Mouse (Mus musculus) liver, postnatal 0 days (tissue): ENCODE results near the gene Tcf7.

Experiments
- CTCF ChIP-seq: sonication (generic); IDR thresholded peaks from 2 replicates; pipeline ENCODE4 v1.5.1; 2016; ENCODE audit warnings: antibody characterized with exemption, low read depth
- EP300 ChIP-seq: IDR thresholded peaks from 2 replicates; pipeline ENCODE4 v1.6.1; 2016; ENCODE audit warnings: antibody characterized with exemption, low read depth, mild to moderate bottlenecking

DNA sequence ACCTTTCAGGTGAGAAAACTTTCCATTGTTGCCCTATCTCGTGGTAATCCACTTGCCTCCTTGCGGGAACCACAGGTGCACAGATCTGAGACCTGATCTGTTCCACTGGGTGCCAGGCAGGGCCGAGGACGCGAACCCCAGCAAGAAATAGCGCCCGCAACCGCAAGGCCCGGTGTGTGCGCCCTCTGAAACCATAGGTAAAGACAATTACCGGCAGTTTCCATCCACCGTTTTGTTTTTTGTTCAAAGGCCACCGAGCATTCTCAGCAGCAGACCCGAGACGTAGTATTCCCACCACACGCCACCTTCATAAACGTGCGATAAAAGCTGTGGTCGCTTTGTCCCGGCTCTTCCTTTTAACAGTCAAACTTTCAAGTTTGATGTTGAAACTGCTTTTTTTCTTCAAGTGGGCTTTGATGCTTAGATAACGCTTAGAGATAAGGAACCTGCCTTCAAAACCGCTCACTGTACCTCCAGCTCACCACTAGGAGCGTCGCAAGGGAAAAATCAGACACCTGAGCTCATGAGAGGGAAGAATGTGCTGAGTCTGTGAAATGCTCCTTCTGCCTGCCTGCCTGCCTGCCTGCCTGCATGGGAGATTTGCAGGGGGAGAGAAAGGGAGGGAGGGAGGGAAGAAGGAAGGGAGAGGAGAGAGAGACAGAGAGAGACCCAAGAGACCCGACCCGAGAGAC lies 31.4 kb upstream of the Tcf7 start:
- peak; percentile 21; the same call in 1 of the 2 replicates for TF ChIP-seq CTCF
- TF ChIP-seq EP300: no peak
